Mouse (Mus musculus): ENCODE data around the gene Cplx3. TPM values are rescaled to one million over a fixed set of nuclear protein-coding genes. Genes with fewer than 3 reads are reported as not detected.

The Cplx3 gene
- polyA plus RNA-seq, 1 experiment from 2014 or later, result 3.7 TPM

DNA sequence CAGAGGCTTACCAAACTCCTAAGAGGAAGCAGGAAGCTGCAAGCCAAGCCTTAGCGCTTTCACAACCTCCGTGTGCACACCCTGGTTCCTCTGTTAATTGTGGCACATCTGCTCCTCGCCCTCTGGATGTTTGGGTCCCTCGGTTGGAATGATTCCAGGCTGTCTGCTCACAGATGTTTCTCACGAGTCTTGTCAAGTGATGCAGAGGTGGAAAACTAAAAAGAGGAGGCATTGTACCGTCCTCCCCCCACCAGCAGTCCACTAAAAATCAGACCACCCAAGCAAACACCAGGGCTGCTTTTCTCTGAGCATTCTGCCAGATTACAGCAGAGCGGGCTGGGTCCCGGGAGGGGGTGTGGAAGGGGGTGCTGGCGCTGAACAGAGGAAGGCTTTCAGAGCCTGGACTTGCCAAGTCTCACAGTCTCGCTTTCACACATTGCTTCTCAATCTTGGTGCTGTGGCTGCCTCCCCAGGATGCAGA lies 40.3 kb downstream of the Cplx3 start:
- peaks cover 28% of the 10 kb centered on the region for H3K36me3 ChIP-seq
- no peaks in the 10 kb centered on the region for H3K27me3 ChIP-seq
- ATAC-seq (ENCODE audit: low FRiP score, low read depth), result no peak
- no peak overlapping the region for H3K4me3 ChIP-seq
- H3K4me1 ChIP-seq, result peaks cover 20% of the 10 kb centered on the region
- H3K27ac ChIP-seq (replicated peaks), result no peak overlapping the region
- no peak overlapping the region for H3K4me2 ChIP-seq (replicated peaks)
- H3K9ac ChIP-seq (replicated peaks), result no peak overlapping the region
- H3K9me3 ChIP-seq, result no peaks in the 10 kb centered on the region
- WGBS, result 65% methylated on average over 10 of the region's 10 CpGs

DNA sequence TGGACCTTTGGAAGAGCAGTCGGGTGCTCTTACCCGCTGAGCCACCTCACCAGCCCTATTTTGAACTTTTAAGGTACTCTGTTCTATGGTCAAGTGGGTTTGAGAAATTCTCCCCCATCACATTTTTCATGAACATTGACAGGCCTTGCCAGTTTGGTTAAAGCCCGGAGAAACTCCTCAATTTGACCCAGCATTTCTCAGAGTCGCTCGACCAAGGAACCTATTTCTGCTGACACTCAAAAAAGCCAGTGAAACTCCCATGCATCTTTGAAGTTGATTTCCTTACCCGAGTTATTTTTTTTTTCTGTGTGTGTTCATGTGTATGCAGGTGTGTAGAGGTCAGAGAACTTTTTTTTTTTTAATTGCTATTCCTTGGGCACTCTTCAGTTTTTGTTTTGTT lies 41.5 kb downstream of the Cplx3 start:
- H3K4me1 ChIP-seq, result peaks cover 22% of the 10 kb centered on the region
- WGBS, result 92% methylated on average over 6 of the region's 6 CpGs
- no peak overlapping the region for H3K4me3 ChIP-seq
- peaks cover 20% of the 10 kb centered on the region for H3K36me3 ChIP-seq
- ATAC-seq (ENCODE audit: low FRiP score, low read depth), result no peak
- no peak overlapping the region for H3K4me2 ChIP-seq (replicated peaks)
- no peak overlapping the region for H3K9ac ChIP-seq (replicated peaks)
- no peak overlapping the region for H3K27ac ChIP-seq (replicated peaks)
- H3K27me3 ChIP-seq, result no peaks in the 10 kb centered on the region
- no peaks in the 10 kb centered on the region for H3K9me3 ChIP-seq

DNA sequence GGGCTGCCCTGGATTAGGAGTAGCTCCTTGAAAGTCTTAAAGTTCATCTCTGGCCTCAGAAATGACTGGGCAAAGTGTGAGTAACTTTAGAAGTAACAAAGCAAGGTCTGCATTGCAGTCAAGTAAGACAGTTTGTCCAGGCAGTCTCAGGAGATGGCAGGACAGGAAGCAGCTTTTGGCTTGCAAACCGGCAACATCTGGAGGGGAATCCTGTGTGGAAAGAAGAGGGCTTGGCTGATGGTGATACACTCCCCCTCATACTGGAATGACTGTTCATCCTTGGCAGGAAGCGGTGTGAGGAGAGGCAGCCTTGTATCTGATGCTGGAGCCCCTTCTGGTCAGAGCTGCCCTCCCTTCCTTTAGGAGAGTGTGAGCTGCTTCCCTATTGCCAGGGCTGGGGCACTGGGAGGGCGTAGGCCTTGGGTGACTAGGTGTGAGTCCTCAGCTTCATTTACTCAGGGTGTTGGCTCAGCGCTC lies 43.1 kb downstream of the Cplx3 start:
- 81% methylated on average over 4 of the region's 4 CpGs for WGBS
- H3K4me3 ChIP-seq, result no peak overlapping the region
- H3K9ac ChIP-seq (replicated peaks), result no peak overlapping the region
- H3K27me3 ChIP-seq, result no peaks in the 10 kb centered on the region
- no peak for ATAC-seq (ENCODE audit: low FRiP score, low read depth)
- no peak overlapping the region for H3K27ac ChIP-seq (replicated peaks)
- peaks cover 22% of the 10 kb centered on the region for H3K4me1 ChIP-seq
- H3K9me3 ChIP-seq, result no peaks in the 10 kb centered on the region
- H3K36me3 ChIP-seq, result 0 out of 2 replicates have a peak, but pooled peaks cover 5% of the 10 kb centered on the region
- no peak overlapping the region for H3K4me2 ChIP-seq (replicated peaks)

DNA sequence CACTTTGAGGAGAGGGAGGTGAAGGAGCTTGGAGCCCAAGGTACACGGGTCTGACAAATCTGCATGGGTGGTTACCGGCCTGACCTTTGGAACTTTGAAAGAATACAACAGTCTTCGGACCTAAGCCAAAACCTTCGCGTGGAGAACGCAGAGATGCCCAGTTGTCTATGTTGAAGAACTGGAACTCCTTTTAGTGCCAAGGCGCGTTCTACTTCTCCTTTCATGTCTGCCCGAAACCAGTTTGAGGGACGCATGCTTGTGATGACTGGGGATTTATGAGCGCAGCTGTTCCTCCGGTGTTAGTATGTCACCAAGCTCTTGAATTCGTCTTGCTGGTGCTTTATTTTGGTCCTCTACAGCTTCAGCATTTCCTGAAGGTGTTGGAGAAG lies 44.4 kb downstream of the Cplx3 start:
- H3K27ac ChIP-seq (replicated peaks), result no peak overlapping the region

DNA sequence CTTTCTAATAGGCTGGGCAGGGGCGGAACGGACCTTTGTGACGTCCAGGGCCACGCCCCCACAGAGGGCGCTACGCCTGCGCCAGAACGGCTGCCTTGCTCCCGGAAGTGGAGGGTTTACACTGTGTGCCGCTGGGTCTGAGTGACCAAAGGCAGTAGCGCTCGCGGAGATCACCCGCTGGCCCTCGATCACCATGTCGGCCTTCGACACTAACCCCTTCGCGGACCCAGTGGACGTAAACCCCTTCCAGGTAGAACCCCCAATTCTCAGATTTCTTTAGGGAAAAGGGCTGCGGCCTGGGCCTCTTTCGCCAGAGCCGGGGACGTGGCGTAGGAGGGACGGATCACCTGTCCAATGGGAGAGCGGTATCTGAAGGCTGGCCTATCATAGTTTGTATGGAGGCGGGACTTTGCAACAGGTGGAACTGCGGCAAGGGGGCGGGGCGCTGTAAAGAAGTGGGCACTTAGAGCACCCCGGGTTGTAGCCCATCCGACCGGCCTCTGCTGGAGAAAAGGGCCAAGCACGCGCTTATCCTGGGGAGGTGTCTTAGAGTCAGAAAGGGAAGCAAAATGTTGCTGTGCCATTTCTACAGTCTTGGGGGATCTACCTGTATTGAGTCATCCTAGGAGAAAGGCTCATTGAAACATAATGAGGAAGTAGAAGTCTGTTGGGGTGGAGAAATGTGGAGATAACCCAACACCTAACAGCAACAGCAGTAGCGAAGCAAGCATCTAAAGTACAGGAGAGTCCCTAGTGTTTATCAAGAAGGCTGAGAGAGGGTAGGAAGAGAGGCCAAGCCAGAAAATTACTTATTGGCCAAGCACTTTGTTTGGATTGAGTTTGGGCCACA lies 45.0 kb downstream of the Cplx3 start, which contains the start of gene Scamp2:
Scamp2 (plus strand) TSS at position 83 of the 850 bp plus-strand sequence.
- peak within 1 kb of the TSS; percentile 93 for H3K4me2 ChIP-seq (replicated peaks)
- H3K9me3 ChIP-seq, result no peaks in the 10 kb centered on the region
- peak; percentile 99 for ATAC-seq (ENCODE audit: low FRiP score, low read depth)
- H3K4me1 ChIP-seq, result peaks cover 22% of the 10 kb centered on the region
- H3K9ac ChIP-seq (replicated peaks), result peak within 1 kb of the TSS; percentile 62
- no peaks in the 10 kb centered on the region for H3K27me3 ChIP-seq
- peak within 1 kb of the TSS; percentile 71 for H3K4me3 ChIP-seq
- H3K36me3 ChIP-seq, result 0 out of 2 replicates have a peak, but pooled peaks cover under 1% of the 10 kb centered on the region
- WGBS, result 1% methylated on average over 37 of the region's 37 CpGs
- H3K27ac ChIP-seq (replicated peaks), result peak within 1 kb of the TSS; percentile 81

More for the DNA sequence above, 44.4 kb downstream of the Cplx3 start:
- Histone ChIP-seq H3K36me3 (0 out of 2 replicates have a peak, but pooled peaks cover 5% of the 10 kb centered on the region), H3K9me3 (no peaks in the 10 kb centered on the region), H3K27me3 (no peaks in the 10 kb centered on the region), H3K4me1 (peaks cover 22% of the 10 kb centered on the region), H3K4me2 (replicated peaks) (peak overlapping the region; percentile 93), H3K4me3 (peak overlapping the region; percentile 71), H3K9ac (replicated peaks) (no peak overlapping the region)
- WGBS, result 83% methylated on average over 13 of the region's 13 CpGs
- no peak for ATAC-seq (ENCODE audit: low FRiP score, low read depth)

DNA sequence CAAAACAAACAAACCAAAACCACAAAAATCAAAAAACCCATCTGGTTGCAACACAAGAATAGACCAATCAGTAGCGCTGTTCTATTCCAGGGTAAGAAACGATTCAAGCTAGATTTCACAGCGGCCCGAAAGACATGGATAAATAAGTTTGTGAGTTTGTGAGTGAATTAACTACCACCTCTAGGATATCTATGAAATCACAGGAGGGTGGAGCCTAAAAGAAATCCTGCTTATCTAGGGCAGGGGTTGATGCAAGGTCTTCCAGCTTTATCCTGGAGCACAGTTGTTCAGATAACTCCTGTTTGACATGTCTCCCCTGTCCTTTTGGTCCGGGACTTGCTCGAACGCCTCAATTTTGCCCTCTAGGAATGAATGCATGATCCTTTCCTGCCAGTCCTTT lies 45.8 kb downstream of the Cplx3 start:
- H3K36me3 ChIP-seq, result no peaks in the 10 kb centered on the region
- peak overlapping the region; percentile 71 for H3K4me3 ChIP-seq
- peak overlapping the region; percentile 62 for H3K9ac ChIP-seq (replicated peaks)
- H3K9me3 ChIP-seq, result no peaks in the 10 kb centered on the region
- H3K4me1 ChIP-seq, result peaks cover 22% of the 10 kb centered on the region
- 29% methylated on average over 7 of the region's 7 CpGs for WGBS
- H3K4me2 ChIP-seq (replicated peaks), result peak overlapping the region; percentile 93
- H3K27me3 ChIP-seq, result no peaks in the 10 kb centered on the region
- peak overlapping the region; percentile 81 for H3K27ac ChIP-seq (replicated peaks)
- ATAC-seq (ENCODE audit: low FRiP score, low read depth), result no peak

DNA sequence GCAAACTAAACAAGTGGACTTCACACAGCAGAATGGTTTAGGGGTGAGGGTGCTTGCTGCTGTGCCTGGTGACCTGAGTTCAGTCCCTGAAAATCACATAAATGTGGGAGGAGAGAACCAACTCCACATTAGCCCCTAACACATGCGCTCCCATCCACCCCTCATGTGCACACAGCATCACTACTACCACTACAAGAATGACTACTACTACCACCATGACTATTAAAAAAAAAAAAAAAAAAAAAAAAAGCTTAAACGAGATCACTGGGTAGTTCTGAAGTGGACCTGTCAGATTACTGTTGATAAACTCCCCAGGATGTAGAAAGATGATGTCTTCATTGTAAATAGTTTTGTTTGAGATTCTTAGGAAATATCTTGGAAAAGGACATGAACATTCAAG lies 46.5 kb downstream of the Cplx3 start:
- H3K4me3 ChIP-seq, result no peak overlapping the region
- no peak overlapping the region for H3K27ac ChIP-seq (replicated peaks)
- H3K9me3 ChIP-seq, result no peaks in the 10 kb centered on the region
- ATAC-seq (ENCODE audit: low FRiP score, low read depth), result no peak
- no peaks in the 10 kb centered on the region for H3K36me3 ChIP-seq
- WGBS, result 70% methylated on average over 2 of the region's 2 CpGs
- no peak overlapping the region for H3K4me2 ChIP-seq (replicated peaks)
- H3K4me1 ChIP-seq, result peaks cover 22% of the 10 kb centered on the region
- no peaks in the 10 kb centered on the region for H3K27me3 ChIP-seq
- H3K9ac ChIP-seq (replicated peaks), result no peak overlapping the region

DNA sequence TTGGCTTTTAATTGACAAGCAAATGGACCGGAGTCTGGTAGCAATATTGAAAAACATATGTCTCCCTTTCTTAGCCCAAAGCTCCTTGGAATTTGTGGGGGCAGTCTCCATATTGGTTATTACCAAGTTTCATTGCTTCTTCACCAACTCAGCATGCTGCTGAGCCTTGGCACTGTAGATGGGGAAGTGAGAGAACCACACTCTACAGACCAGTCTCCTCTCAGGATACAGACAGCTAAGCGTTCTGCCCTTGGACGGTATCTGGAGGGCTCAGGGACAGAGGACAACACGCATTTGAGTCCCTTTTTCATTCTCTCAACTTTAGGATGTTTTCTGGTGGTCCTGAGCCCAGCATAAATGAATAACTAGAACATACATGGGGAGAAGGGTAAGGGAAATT lies 47.5 kb downstream of the Cplx3 start:
- Histone ChIP-seq H3K4me2 (replicated peaks) (no peak overlapping the region), H3K27ac (replicated peaks) (no peak overlapping the region), H3K9ac (replicated peaks) (no peak overlapping the region), H3K9me3 (no peaks in the 10 kb centered on the region), H3K36me3 (no peaks in the 10 kb centered on the region), H3K4me1 (peaks cover 29% of the 10 kb centered on the region), H3K27me3 (no peaks in the 10 kb centered on the region), H3K4me3 (no peak overlapping the region)
- ATAC-seq (ENCODE audit: low FRiP score, low read depth), result no peak
- whole genome bisulfite sequencing, result 83% methylated on average over 4 of the region's 4 CpGs

DNA sequence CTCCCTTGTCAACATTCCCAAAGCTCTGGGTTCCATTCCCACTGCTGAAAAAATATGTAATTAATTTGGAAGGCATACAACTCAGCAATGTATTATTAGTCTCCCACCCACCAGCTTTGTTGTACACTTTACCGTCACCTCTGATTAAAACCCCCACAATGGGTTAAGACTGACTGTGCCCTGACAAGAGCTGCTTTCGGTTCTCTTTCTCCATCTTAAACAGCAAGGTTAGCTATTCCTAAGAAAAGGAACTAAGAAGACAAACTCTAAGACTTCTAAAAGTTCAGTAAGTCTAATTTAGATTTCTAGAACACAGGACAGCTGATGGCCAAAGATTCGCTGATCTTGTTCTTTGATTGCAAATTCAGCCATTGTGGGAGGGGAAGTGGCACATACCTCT lies 48.9 kb downstream of the Cplx3 start:
- ATAC-seq (ENCODE audit: low FRiP score, low read depth), result no peak
- no peak overlapping the region for H3K4me3 ChIP-seq
- H3K36me3 ChIP-seq, result no peaks in the 10 kb centered on the region
- no peak overlapping the region for H3K9ac ChIP-seq (replicated peaks)
- no peak overlapping the region for H3K4me2 ChIP-seq (replicated peaks)
- 77% methylated on average over 3 of the region's 3 CpGs for WGBS
- H3K27ac ChIP-seq (replicated peaks), result no peak overlapping the region
- H3K27me3 ChIP-seq, result no peaks in the 10 kb centered on the region
- H3K9me3 ChIP-seq, result no peaks in the 10 kb centered on the region
- peaks cover 23% of the 10 kb centered on the region for H3K4me1 ChIP-seq

DNA sequence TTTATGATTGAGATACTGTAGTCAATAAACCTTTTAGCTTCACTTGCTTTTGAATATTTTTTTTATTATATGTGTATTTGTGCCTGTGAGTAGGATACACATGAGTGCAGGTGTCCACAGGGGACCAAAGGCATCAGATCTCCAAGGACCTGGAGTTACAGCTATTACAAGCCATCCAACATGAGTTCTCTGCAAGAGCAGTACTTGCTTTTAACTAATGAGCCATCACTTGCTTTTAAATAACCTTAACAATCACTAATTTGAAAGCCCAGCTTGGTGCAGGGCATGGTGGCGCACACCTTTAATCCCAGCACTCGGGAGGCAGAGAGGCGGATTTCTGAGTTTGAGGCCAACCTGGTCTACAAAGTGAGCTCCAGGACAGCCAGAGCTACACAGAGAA lies 51.3 kb downstream of the Cplx3 start:
- Histone ChIP-seq H3K4me1 (peaks cover 17% of the 10 kb centered on the region), H3K27me3 (no peaks in the 10 kb centered on the region), H3K9me3 (no peaks in the 10 kb centered on the region), H3K36me3 (peaks cover 8% of the 10 kb centered on the region), H3K9ac (replicated peaks) (no peak overlapping the region), H3K27ac (replicated peaks) (no peak overlapping the region), H3K4me3 (no peak overlapping the region), H3K4me2 (replicated peaks) (no peak overlapping the region)
- ATAC-seq (ENCODE audit: low FRiP score, low read depth), result no peak
- WGBS, result 37% methylated on average over 3 of the region's 3 CpGs

DNA sequence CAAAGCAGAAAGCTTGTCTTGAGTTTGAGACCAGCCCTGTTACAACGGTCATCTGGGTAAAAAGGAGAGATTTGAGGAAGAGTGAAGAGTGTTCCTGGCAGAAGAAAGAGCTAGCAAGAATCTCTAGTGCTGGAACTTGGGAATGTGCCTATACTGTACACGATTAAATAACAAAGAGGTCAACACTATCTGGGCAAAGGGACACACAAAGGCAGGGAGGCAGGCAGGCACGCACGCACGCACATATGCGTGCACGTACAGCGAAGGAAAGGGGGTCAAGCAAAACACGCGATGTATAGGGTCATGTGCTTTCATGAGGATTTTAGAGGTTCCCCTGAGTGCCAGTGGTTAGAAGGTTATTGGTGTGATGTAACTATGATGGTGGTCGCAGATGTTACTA lies 53.0 kb downstream of the Cplx3 start:
- Histone ChIP-seq H3K27me3 (no peaks in the 10 kb centered on the region), H3K4me1 (peaks cover 17% of the 10 kb centered on the region), H3K36me3 (peaks cover 24% of the 10 kb centered on the region), H3K27ac (replicated peaks) (no peak overlapping the region), H3K4me2 (replicated peaks) (no peak overlapping the region), H3K9me3 (no peaks in the 10 kb centered on the region), H3K4me3 (no peak overlapping the region), H3K9ac (replicated peaks) (no peak overlapping the region)
- ATAC-seq (ENCODE audit: low FRiP score, low read depth), result no peak; the same call in 1 of the 2 replicates
- 71% methylated on average over 11 of the region's 11 CpGs for WGBS

DNA sequence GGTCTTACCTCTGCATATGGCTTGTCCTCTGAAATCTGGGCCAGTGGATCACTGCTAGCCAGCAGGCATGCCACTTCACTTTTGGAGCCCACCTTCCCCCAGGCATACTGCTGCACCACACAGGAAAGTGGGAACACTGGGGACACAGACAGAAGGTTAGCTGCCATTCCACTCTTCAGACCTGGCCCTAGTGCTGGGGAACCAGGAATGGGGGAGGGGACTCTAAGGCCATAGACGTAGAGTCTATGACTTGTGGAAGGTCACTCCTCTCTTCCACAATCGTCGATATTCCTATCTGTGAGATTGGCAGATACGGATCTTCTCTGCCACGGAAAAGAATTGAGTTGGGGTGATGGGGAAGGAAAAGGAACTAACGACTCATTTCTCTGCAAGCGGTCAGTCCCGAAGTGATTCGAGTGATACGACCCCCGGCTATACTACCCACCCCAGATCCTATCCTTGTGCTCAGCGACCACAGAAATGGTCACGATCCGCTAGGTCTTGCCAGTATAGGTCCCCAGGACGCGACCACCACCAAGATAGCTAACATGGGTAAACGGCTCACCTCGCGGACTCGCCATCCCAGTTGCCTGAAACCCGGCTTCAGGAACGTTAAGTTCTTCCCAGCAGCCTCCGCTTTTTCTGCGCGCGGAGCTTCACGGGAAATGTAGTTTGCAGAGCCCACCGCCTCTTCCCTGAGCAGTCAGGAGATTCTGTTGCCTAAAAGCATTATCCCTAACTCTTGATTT lies 53.8 kb downstream of the Cplx3 start, which contains the start of gene Mpi:
Mpi (minus strand) TSS at position 625 of the 749 bp plus-strand sequence.
- 1% methylated on average over 28 of the region's 28 CpGs for WGBS
- ATAC-seq (ENCODE audit: low FRiP score, low read depth), result peak; percentile 72; the same call in 1 of the 2 replicates
- Histone ChIP-seq H3K9ac (replicated peaks) (peak within 1 kb of the TSS; percentile 75), H3K36me3 (peaks cover 32% of the 10 kb centered on the region), H3K27me3 (no peaks in the 10 kb centered on the region), H3K27ac (replicated peaks) (no peak within 1 kb of the TSS), H3K9me3 (no peaks in the 10 kb centered on the region), H3K4me1 (peaks cover 17% of the 10 kb centered on the region), H3K4me2 (replicated peaks) (peak within 1 kb of the TSS; percentile 87), H3K4me3 (peak within 1 kb of the TSS; percentile 69)
